Mouse (Mus musculus): ENCODE results near the gene Xkr8. TPM values are rescaled to one million over a fixed set of nuclear protein-coding genes. Genes with fewer than 3 reads are reported as not detected.

Xkr8 gene
- total RNA-seq (2023): 2.5 TPM

DNA sequence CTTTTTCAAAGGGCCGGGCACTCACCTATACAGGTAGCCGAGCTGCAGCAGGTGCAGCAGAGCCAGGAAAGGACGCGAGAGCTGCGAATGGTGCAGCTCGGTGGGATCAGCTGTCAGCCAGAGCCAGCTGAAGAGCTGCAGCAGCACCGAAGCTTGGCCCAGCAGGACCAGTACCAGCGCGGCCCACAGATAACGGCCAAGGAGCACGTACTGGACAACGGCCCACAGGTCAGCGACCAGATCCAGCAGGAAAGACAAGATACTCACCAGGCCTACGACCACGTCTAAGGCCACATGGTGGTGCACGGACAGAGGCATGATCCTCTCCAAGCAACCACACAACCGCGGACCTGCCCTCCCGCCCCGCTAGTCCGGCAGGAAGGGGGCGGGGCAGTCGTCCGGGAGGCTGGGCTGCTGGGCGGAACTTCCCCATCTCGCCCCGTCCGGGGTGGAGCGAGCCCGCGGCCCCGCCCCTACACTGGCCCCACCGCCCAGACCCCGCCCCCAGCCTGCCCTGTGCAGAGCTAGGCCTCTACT is at the start of gene Xkr8:
Gene Xkr8 (minus strand): TSS at position 399 of the 537 bp plus-strand sequence.

DNA sequence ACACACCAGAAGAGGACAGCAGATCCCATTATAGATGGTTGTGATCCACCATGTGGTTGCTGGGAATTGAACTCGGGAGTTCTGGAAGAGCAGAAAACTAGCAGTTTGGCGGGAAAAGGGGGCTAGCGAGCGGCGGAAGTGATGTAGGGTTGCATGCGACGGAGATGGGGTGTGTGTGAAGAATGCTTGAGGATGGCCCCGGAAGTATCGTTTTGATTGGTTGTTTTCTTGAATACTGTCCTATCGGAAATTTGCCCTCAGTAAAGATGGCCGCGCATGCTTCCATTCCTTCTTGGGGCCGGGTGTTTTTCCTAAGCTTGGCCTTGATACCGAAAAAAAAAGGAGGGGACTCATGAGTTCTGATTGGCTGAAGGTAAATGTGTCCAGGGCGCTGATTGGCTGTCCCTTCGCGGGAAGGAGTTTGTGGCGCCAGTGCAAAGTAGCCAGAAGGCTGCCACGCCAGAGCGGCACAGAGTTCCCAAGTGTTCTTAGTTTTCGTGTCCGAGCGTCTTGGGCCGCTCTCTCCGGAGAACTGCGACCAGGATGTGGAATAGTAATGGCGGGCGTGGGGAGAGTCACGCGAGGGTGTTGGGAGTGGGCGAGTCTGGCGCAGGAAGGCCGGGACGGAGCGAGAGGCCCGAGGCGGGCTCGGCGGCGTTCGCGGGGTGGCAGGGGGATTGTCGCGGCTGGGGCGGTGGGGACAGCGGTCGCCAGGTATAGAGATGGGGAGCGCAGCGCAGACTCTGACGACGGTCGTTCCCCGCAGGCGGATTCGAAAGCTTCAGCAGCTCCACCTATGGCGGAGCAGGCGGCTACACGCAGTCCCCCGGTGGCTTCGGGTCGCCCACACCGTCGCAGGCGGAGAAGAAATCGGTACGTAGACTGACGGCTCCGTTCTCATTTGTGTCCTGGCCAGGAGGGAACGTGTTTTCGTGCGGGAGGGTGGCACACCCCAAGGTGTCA is 35.8 kb upstream of the Xkr8 start, which contains the start of gene Rpa2:
Gene Rpa2 (plus strand): TSS at position 419 of the 963 bp plus-strand sequence.

DNA sequence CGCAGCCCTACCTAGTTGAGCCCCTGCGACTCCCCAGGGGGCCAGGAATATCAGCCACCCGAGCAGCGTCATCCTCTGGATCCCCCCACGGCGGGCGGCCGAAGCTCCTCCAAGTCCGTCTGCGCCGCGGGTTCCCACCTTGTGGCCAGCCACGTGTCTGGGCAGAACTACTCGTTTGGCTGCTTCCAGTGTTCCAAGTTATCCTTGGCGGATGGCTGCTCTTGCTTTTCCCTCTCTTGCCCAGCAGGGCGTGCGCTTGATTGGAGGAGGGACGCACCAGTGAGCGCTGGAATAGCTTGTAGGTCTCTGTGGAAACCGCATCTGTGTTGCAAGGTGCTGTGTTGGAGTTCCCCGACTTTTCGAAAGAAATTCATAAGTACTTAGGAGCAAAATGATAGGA is 24.6 kb upstream of the Xkr8 start, which contains the start of gene Smpdl3b:
Gene Smpdl3b (minus strand): TSS at position 279 of the 400 bp plus-strand sequence.

Other genes starting within 250 kb of the Xkr8 start
- gene Sesn2, start 222.0 kb downstream of the Xkr8 start, total RNA-seq (2023): 7.5 TPM
- 53.3 TPM for gene Atpif1, start 198.9 kb downstream of the Xkr8 start, total RNA-seq (2023)
- 99.7 TPM for gene Dnajc8, start 197.0 kb downstream of the Xkr8 start, total RNA-seq (2023)
- gene Ptafr, start 168.5 kb downstream of the Xkr8 start, total RNA-seq (2023): 0.55 TPM
- gene Eya3, start 93.6 kb downstream of the Xkr8 start, total RNA-seq (2023): 39.3 TPM
- gene Smpdl3b, start 24.7 kb upstream of the Xkr8 start, total RNA-seq (2023): not detected
- gene Rpa2, start 35.8 kb upstream of the Xkr8 start, total RNA-seq (2023): 48.1 TPM
- gene Themis2, start 63.8 kb upstream of the Xkr8 start, total RNA-seq (2023): 11.8 TPM
- gene Ppp1r8, start 110.6 kb upstream of the Xkr8 start, total RNA-seq (2023): 45.5 TPM
- 15.4 TPM for gene Stx12, start 152.0 kb upstream of the Xkr8 start, total RNA-seq (2023)
- 25.2 TPM for gene Fam76a, start 190.0 kb upstream of the Xkr8 start, total RNA-seq (2023)
- 5.6 TPM for gene Fgr, start 241.5 kb upstream of the Xkr8 start, total RNA-seq (2023)

Data from CD8-positive naive resting alpha-beta T cell, adult 57 days (primary cell).